Mouse (Mus musculus): Measurements from ENCODE around the gene Lilr4b. TPM values are rescaled to one million over a fixed set of nuclear protein-coding genes. Genes with fewer than 3 reads are reported as not detected.
"Not testable (repeated sequence)": the region's sequence is repeated elsewhere in the genome, so short reads cannot be mapped to it uniquely, and the experiment has no call there.

The Lilr4b gene
- total RNA-seq (2021), result under 1 TPM; 0.78 to 0.97 TPM
- long read RNA-seq, experiment 1, result 0 reads
- long read RNA-seq, experiment 2, partial matches to known transcripts, result 0 of 1 reads
- long read RNA-seq, experiment 2, other reads (novel, unspliced or antisense), result 1 of 1 reads

GRCm38 (mm10) chr10:51480397-51480796 is at the start of gene Lilr4b, which contains the start of gene Gm49339:
Gene Lilr4b (plus strand): TSS chr10:51480632.
Gene Gm49339 (plus strand): TSS chr10:51480612.
- H3K27ac ChIP-seq; H3K4me3 ChIP-seq; DNase-seq; intact Hi-C loops (cut with DNase I): not testable (repeated sequence)

GRCm38 (mm10) chr10:51432940-51433339 is 47.5 kb upstream of the Lilr4b start:
- DNase-seq, result no peak
- Histone ChIP-seq H3K4me3 (no peak overlapping the region), H3K27ac (no peak overlapping the region)
- intact Hi-C loops (cut with DNase I), result no loop called here
- TF ChIP-seq CTCF (IDR thresholded peaks at IDR 0.05), result no peak

GRCm38 (mm10) chr10:51435684-51436083 is 44.7 kb upstream of the Lilr4b start:
- H3K27ac ChIP-seq, result no peak overlapping the region
- intact Hi-C loops (cut with DNase I), result no loop called here
- TF ChIP-seq CTCF (IDR thresholded peaks at IDR 0.05), result no peak
- DNase-seq, result no peak
- no peak overlapping the region for H3K4me3 ChIP-seq

- DNase-seq, result no peak
- Histone ChIP-seq H3K27ac (no peak overlapping the region), H3K4me3 (no peak overlapping the region)
- intact Hi-C loops (cut with DNase I), result no loop called here
- no peak for TF ChIP-seq CTCF (IDR thresholded peaks at IDR 0.05)
Observed at GRCm38 (mm10) chr10:51451610-51452009, 28.8 kb upstream of the Lilr4b start.

GRCm38 (mm10) chr10:51453616-51454298 is 26.7 kb upstream of the Lilr4b start:
- intact Hi-C loops (cut with DNase I), result no loop called here
- DNase-seq, result no peak
- H3K27ac ChIP-seq, result no peak overlapping the region
- no peak overlapping the region for H3K4me3 ChIP-seq
- no peak for TF ChIP-seq CTCF (IDR thresholded peaks at IDR 0.05)

- H3K27ac ChIP-seq, result no peak overlapping the region
- no peak for DNase-seq
- no peak overlapping the region for H3K4me3 ChIP-seq
- intact Hi-C loops (cut with DNase I), result no loop called here
- no peak for TF ChIP-seq CTCF (IDR thresholded peaks at IDR 0.05)
Observed at GRCm38 (mm10) chr10:51454365-51454764, 26.1 kb upstream of the Lilr4b start.

- TF ChIP-seq CTCF (IDR thresholded peaks at IDR 0.05), result no peak
- intact Hi-C loops (cut with DNase I), result no loop called here
Observed at GRCm38 (mm10) chr10:51455762-51456161, 24.7 kb upstream of the Lilr4b start.

GRCm38 (mm10) chr10:51456369-51456768 is 24.1 kb upstream of the Lilr4b start:
- no peak for TF ChIP-seq CTCF (IDR thresholded peaks at IDR 0.05)
- Histone ChIP-seq H3K4me3 (no peak overlapping the region), H3K27ac (0 out of 2 replicates have a peak overlapping the region, but pooled peaks have one; percentile 16)
- intact Hi-C loops (cut with DNase I), result no loop called here
- no peak for DNase-seq

More at GRCm38 (mm10) chr10:51455762-51456161, 24.7 kb upstream of the Lilr4b start:
- Histone ChIP-seq H3K4me3 (no peak overlapping the region), H3K27ac (no peak overlapping the region)
- no peak for DNase-seq

- H3K4me3 ChIP-seq; intact Hi-C loops (cut with DNase I); DNase-seq; H3K27ac ChIP-seq: not testable (repeated sequence)
Observed at GRCm38 (mm10) chr10:51463800-51464199, 16.6 kb upstream of the Lilr4b start.

GRCm38 (mm10) chr10:51490691-51491090 is 10.3 kb downstream of the Lilr4b start, which contains the start of gene Lilrb4a:
Gene Lilrb4a (plus strand): TSS chr10:51490956.
- intact Hi-C loops (cut with DNase I); H3K4me3 ChIP-seq; DNase-seq; H3K27ac ChIP-seq: not testable (repeated sequence)

- H3K4me3 ChIP-seq, result no peak overlapping the region
- DNase-seq, result no peak
- no peak overlapping the region for H3K27ac ChIP-seq
- TF ChIP-seq CTCF (IDR thresholded peaks at IDR 0.05), result no peak
- intact Hi-C loops (cut with DNase I), result no loop called here
Observed at GRCm38 (mm10) chr10:51520021-51520420, 39.6 kb downstream of the Lilr4b start.

- TF ChIP-seq CTCF (IDR thresholded peaks at IDR 0.05), result no peak
- DNase-seq, result no peak
- intact Hi-C loops (cut with DNase I), result no loop called here
- Histone ChIP-seq H3K4me3 (no peak overlapping the region), H3K27ac (no peak overlapping the region)
Observed at GRCm38 (mm10) chr10:51521453-51521852, 41.0 kb downstream of the Lilr4b start.

GRCm38 (mm10) chr10:51526090-51526489 is 45.7 kb downstream of the Lilr4b start:
- Histone ChIP-seq H3K27ac (no peak overlapping the region), H3K4me3 (no peak overlapping the region)
- no peak for DNase-seq
- no peak for TF ChIP-seq CTCF (IDR thresholded peaks at IDR 0.05)
- intact Hi-C loops (cut with DNase I), result no loop called here

GRCm38 (mm10) chr10:51526633-51527032 is 46.2 kb downstream of the Lilr4b start:
- intact Hi-C loops (cut with DNase I), result no loop called here
- no peak for DNase-seq
- Histone ChIP-seq H3K4me3 (no peak overlapping the region; the same call in 1 of the 2 replicates), H3K27ac (no peak overlapping the region)
- TF ChIP-seq CTCF (IDR thresholded peaks at IDR 0.05), result no peak

Data from gastrocnemius, adult 2 months (tissue).